Mouse (Mus musculus): Measurements from ENCODE around the gene Plekhm2.

- TF ChIP-seq CTCF (IDR thresholded peaks at IDR 0.05; ENCODE audit: borderline replicate concordance, insufficient read depth, low read depth, low read length) = no peak
- TF ChIP-seq POLR2A (IDR thresholded peaks at IDR 0.05; ENCODE audit: borderline replicate concordance, insufficient read depth, low read length) = no peak
Measured at GRCm38 (mm10) chr4:141605421-141605820, 59.3 kb downstream of the Plekhm2 start.
